Comparison of ENCODE assay signal across 8 mouse cellular contexts in the genomic region with DNA sequence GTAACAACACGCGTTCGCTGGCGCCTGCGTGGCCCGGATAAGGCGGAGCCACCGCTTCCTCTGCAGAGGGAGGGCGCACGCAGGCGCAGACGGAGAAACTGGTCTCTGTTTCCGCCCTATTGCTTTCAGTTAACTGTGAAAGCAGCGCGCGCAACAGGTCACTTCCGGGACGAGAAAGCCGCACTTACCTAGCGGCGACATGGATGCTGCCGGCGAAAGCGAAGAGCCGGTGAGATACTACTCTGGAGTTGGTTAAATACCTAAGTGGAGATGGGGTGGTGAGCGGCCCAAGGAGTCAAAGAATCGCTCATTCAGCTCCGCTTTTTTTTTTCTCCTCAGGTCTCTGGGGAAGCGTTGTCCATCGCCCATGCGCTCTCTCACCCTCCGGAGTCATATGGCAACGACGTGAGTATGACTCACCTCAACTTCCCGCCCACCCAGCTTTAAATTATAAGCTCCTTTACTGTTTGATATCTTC. TPM values are rescaled to one million over a fixed set of nuclear protein-coding genes. Genes with fewer than 3 reads are reported as not detected.
DNase-seq lines count a peak whose midpoint lies in the region; ATAC-seq lines count a peak whose summit lies in the region.

A gene (plus strand): TSS at position 142 of the 478 bp plus-strand sequence.

- WGBS in intestine, embryonic 15.5 days, result under 1% methylated on average over 35 of the region's 35 CpGs

- intact Hi-C loops in gastrocnemius, postnatal 36 days (cut with DNase I), result no loop called here
- intact Hi-C loops in left cerebral cortex, postnatal 14 days (cut with DNase I), result no loop called here

- no peaks in the 10 kb centered on the region for H3K27me3 ChIP-seq in intestine, embryonic 15.5 days (replicated peaks)

- ATAC-seq in intestine, embryonic 15.5 days, result peak; percentile 99
- ATAC-seq in megakaryocyte-erythroid progenitor cell, adult 5-6 weeks (replicated peaks; ENCODE audit: low FRiP score, low TSS enrichment, poor library complexity, severe bottlenecking), result peak; percentile 99

- H3K4me2 ChIP-seq in intestine, embryonic 15.5 days (replicated peaks), result peak within 1 kb of the TSS; percentile 57

- H3K9me3 ChIP-seq in intestine, embryonic 15.5 days, result no peaks in the 10 kb centered on the region

- H3K4me1 ChIP-seq in intestine, embryonic 15.5 days (replicated peaks), result no peaks in the 10 kb centered on the region

- peak; percentile 93 for DNase-seq in adrenal gland, adult 8-10 months
- peak; percentile 89 for DNase-seq in embryo, embryonic 11.5 days (ENCODE audit: low read depth, low spot score)
- DNase-seq in gastrocnemius, postnatal 36 days, result peak; percentile 71 to 92
- DNase-seq in left cerebral cortex, postnatal 14 days (ENCODE audit: low spot score in 2 of 2), result peak; percentile 90 to 97
- peak; percentile 96 for DNase-seq in right cerebral cortex, postnatal 14 days
- DNase-seq in urinary bladder, postnatal 25 days (ENCODE audit: low spot score), result peak; percentile 90

- H3K4me3 ChIP-seq in intestine, embryonic 15.5 days (replicated peaks), result peak within 1 kb of the TSS; percentile 55

- H3K27ac ChIP-seq in intestine, embryonic 15.5 days, result no peak within 1 kb of the TSS

- H3K9ac ChIP-seq in intestine, embryonic 15.5 days, result peak within 1 kb of the TSS; percentile 44

- no peaks in the 10 kb centered on the region for H3K36me3 ChIP-seq in intestine, embryonic 15.5 days

RNA-seq across cellular contexts. Expression of the gene that starts here (rescaled TPM):
- 10 to 100 TPM; 17.5 to 19.7 (median 18.0) TPM for total RNA-seq in adrenal gland, adult 8-10 months (2022)
- total RNA-seq in gastrocnemius, postnatal 36 days (2021), result 1 to 10 TPM; 5.4 to 7.6 TPM
- 58.2 and 62.7 TPM in 2 replicates for polyA plus RNA-seq in intestine, embryonic 15.5 days (2015; fragmentation: Nextera tagmentation; extraction: Ambion mirVana)
- total RNA-seq in left cerebral cortex, postnatal 14 days (2021), result 10 to 100 TPM; 15.5 to 18.3 TPM
- 46.2 and 60.5 TPM in 2 replicates for total RNA-seq in megakaryocyte-erythroid progenitor cell, adult 5-6 weeks (2014; fragmentation: Nextera tagmentation)
- 61.8 and 70.4 TPM in 2 replicates for total RNA-seq in megakaryocyte-erythroid progenitor cell, adult 5-6 weeks (2017)
